Mouse (Mus musculus): ENCODE measurements around the gene Pacs1. TPM values are rescaled to one million over a fixed set of nuclear protein-coding genes. Genes with fewer than 3 reads are reported as not detected.

Gene Pacs1
- polyA plus RNA-seq, 1 experiment from 2014 or later, result 14.8 TPM

GRCm38 (mm10) chr19:5277140-5277539, 4.2 kb upstream of the Pacs1 start:
- WGBS, result 98% methylated on average over 3 of the region's 3 CpGs
- Histone ChIP-seq H3K4me3 (replicated peaks; ENCODE audit: low read depth, low read length) (no peak overlapping the region), H3K4me2 (ENCODE audit: low read length) (no peak overlapping the region), H3K9me3 (replicated peaks; ENCODE audit: low read length) (no peaks in the 10 kb centered on the region), H3K36me3 (ENCODE audit: insufficient read depth, low read length) (peaks cover 42% of the 10 kb centered on the region), H3K9ac (ENCODE audit: low read depth, low read length) (no peak overlapping the region), H3K4me1 (replicated peaks; ENCODE audit: insufficient read depth, low read length) (0 out of 2 replicates have a peak, but pooled peaks cover 5% of the 10 kb centered on the region), H3K27me3 (ENCODE audit: insufficient read depth, low read length) (no peaks in the 10 kb centered on the region), H3K27ac (no peak overlapping the region)
- DNase-seq (ENCODE audit: low spot score) (no peak), ATAC-seq (replicated peaks; ENCODE audit: low FRiP score, low read depth) (no peak)
- TF ChIP-seq CTCF (IDR thresholded peaks at IDR 0.05; ENCODE audit: low read depth), result peak; percentile 51

GRCm38 (mm10) chr19:5276531-5276930, 3.6 kb upstream of the Pacs1 start:
- H3K36me3 ChIP-seq (ENCODE audit: insufficient read depth, low read length), result peaks cover 38% of the 10 kb centered on the region
- no peaks in the 10 kb centered on the region for H3K27me3 ChIP-seq (ENCODE audit: insufficient read depth, low read length)
- no peak overlapping the region for H3K4me2 ChIP-seq (ENCODE audit: low read length)
- DNase-seq (ENCODE audit: low spot score), result no peak
- 98% methylated on average over 2 of the region's 2 CpGs for WGBS
- TF ChIP-seq CTCF (IDR thresholded peaks at IDR 0.05; ENCODE audit: low read depth), result no peak
- no peak for ATAC-seq (replicated peaks; ENCODE audit: low FRiP score, low read depth)
- H3K9me3 ChIP-seq (replicated peaks; ENCODE audit: low read length), result no peaks in the 10 kb centered on the region
- no peak overlapping the region for H3K4me3 ChIP-seq (replicated peaks; ENCODE audit: low read depth, low read length)
- H3K9ac ChIP-seq (ENCODE audit: low read depth, low read length), result no peak overlapping the region
- no peak overlapping the region for H3K27ac ChIP-seq
- H3K4me1 ChIP-seq (replicated peaks; ENCODE audit: insufficient read depth, low read length), result 0 out of 2 replicates have a peak, but pooled peaks cover 7% of the 10 kb centered on the region

- Histone ChIP-seq H3K27me3 (ENCODE audit: insufficient read depth, low read length) (no peaks in the 10 kb centered on the region), H3K36me3 (ENCODE audit: insufficient read depth, low read length) (peaks cover 38% of the 10 kb centered on the region)
These were observed 2.8 kb upstream of the Pacs1 start for GRCm38 (mm10) chr19:5275736-5276135.

GRCm38 (mm10) chr19:5274641-5275040, 1.7 kb upstream of the Pacs1 start:
- WGBS, result 89% methylated on average over 13 of the region's 13 CpGs
- no peaks in the 10 kb centered on the region for H3K9me3 ChIP-seq (replicated peaks; ENCODE audit: low read length)
- H3K27ac ChIP-seq, result peak overlapping the region; percentile 91
- 0 out of 2 replicates have a peak, but pooled peaks cover 8% of the 10 kb centered on the region for H3K4me1 ChIP-seq (replicated peaks; ENCODE audit: insufficient read depth, low read length)
- H3K4me3 ChIP-seq (replicated peaks; ENCODE audit: low read depth, low read length), result no peak overlapping the region
- no peak for TF ChIP-seq CTCF (IDR thresholded peaks at IDR 0.05; ENCODE audit: low read depth)
- DNase-seq (ENCODE audit: low spot score), result no peak
- no peak for ATAC-seq (replicated peaks; ENCODE audit: low FRiP score, low read depth)
- no peak overlapping the region for H3K9ac ChIP-seq (ENCODE audit: low read depth, low read length)
- H3K36me3 ChIP-seq (ENCODE audit: insufficient read depth, low read length), result peaks cover 34% of the 10 kb centered on the region
- H3K27me3 ChIP-seq (ENCODE audit: insufficient read depth, low read length), result no peaks in the 10 kb centered on the region
- no peak overlapping the region for H3K4me2 ChIP-seq (ENCODE audit: low read length)

More at GRCm38 (mm10) chr19:5275736-5276135, 2.8 kb upstream of the Pacs1 start:
- H3K4me2 ChIP-seq (ENCODE audit: low read length), result no peak overlapping the region
- H3K4me1 ChIP-seq (replicated peaks; ENCODE audit: insufficient read depth, low read length), result 0 out of 2 replicates have a peak, but pooled peaks cover 8% of the 10 kb centered on the region
- H3K4me3 ChIP-seq (replicated peaks; ENCODE audit: low read depth, low read length), result no peak overlapping the region
- DNase-seq (ENCODE audit: low spot score) (no peak), ATAC-seq (replicated peaks; ENCODE audit: low FRiP score, low read depth) (no peak)
- H3K9me3 ChIP-seq (replicated peaks; ENCODE audit: low read length), result no peaks in the 10 kb centered on the region
- TF ChIP-seq CTCF (IDR thresholded peaks at IDR 0.05; ENCODE audit: low read depth), result no peak
- WGBS, result 91% methylated on average over 5 of the region's 5 CpGs
- H3K9ac ChIP-seq (ENCODE audit: low read depth, low read length), result no peak overlapping the region
- H3K27ac ChIP-seq, result no peak overlapping the region

GRCm38 (mm10) chr19:5273916-5274315, 997 bp upstream of the Pacs1 start:
- H3K4me3 ChIP-seq (replicated peaks; ENCODE audit: low read depth, low read length), result no peak overlapping the region
- H3K27me3 ChIP-seq (ENCODE audit: insufficient read depth, low read length), result no peaks in the 10 kb centered on the region
- peaks cover 27% of the 10 kb centered on the region for H3K36me3 ChIP-seq (ENCODE audit: insufficient read depth, low read length)
- H3K9ac ChIP-seq (ENCODE audit: low read depth, low read length), result no peak overlapping the region
- ATAC-seq (replicated peaks; ENCODE audit: low FRiP score, low read depth) (no peak), DNase-seq (ENCODE audit: low spot score) (no peak)
- H3K9me3 ChIP-seq (replicated peaks; ENCODE audit: low read length), result no peaks in the 10 kb centered on the region
- 0 out of 2 replicates have a peak, but pooled peaks cover 8% of the 10 kb centered on the region for H3K4me1 ChIP-seq (replicated peaks; ENCODE audit: insufficient read depth, low read length)
- 58% methylated on average over 4 of the region's 4 CpGs for WGBS
- no peak for TF ChIP-seq CTCF (IDR thresholded peaks at IDR 0.05; ENCODE audit: low read depth)
- no peak overlapping the region; the same call in 1 of the 2 replicates for H3K4me2 ChIP-seq (ENCODE audit: low read length)
- peak overlapping the region; percentile 91 for H3K27ac ChIP-seq

DNA sequence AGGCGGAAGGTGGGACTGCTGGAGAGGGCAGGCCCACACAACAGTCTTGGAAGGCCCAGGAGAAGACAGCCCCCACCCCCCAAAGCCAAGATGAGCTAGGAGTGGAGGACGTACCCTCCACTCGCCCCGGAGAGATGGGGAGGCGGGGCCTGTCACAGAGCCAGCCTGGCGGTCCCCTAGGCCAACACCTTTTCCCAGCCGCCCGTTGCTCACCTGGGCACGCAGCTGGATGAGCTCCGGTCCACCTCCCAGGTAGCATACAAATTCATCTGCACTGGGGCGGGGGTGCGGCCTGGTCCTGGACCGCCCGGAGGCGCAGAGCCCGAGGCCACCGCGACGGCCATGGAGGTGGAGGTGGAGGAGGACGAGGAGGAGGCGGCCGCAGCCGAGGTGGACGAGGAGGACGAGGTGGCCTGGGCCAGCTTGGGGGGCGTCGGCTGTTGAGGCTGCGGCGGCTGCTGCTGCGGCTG, 558 bp downstream of the Pacs1 start:
- H3K4me3 ChIP-seq (replicated peaks; ENCODE audit: low read depth, low read length), result peak overlapping the region; percentile 96
- peak overlapping the region; percentile 93 for H3K4me2 ChIP-seq (ENCODE audit: low read length)
- H3K36me3 ChIP-seq (ENCODE audit: insufficient read depth, low read length), result peaks cover 12% of the 10 kb centered on the region; the same call in 1 of the 2 replicates
- H3K27me3 ChIP-seq (ENCODE audit: insufficient read depth, low read length), result no peaks in the 10 kb centered on the region
- WGBS, result under 1% methylated on average over 25 of the region's 30 CpGs
- H3K4me1 ChIP-seq (replicated peaks; ENCODE audit: insufficient read depth, low read length), result 0 out of 2 replicates have a peak, but pooled peaks cover 8% of the 10 kb centered on the region
- TF ChIP-seq CTCF (IDR thresholded peaks at IDR 0.05; ENCODE audit: low read depth), result no peak
- peak; percentile 53 for ATAC-seq (replicated peaks; ENCODE audit: low FRiP score, low read depth)
- peak overlapping the region; percentile 83 for H3K9ac ChIP-seq (ENCODE audit: low read depth, low read length)
- peak overlapping the region; percentile 91 for H3K27ac ChIP-seq
- no peaks in the 10 kb centered on the region for H3K9me3 ChIP-seq (replicated peaks; ENCODE audit: low read length)
- peak; percentile 39 for DNase-seq (ENCODE audit: low spot score)

Data from kidney, postnatal 0 days (tissue).